Mouse (Mus musculus) mature B cell (primary cell): Measurements from ENCODE around the gene Stk10.

ENCODE experiments used
- in situ Hi-C: fragments of 300-500 bp; cut with MboI; formaldehyde crosslinking; loops from 2 replicates; pipeline ENCODE4 v1.14.3; 2019

Gene Stk10

DNA sequence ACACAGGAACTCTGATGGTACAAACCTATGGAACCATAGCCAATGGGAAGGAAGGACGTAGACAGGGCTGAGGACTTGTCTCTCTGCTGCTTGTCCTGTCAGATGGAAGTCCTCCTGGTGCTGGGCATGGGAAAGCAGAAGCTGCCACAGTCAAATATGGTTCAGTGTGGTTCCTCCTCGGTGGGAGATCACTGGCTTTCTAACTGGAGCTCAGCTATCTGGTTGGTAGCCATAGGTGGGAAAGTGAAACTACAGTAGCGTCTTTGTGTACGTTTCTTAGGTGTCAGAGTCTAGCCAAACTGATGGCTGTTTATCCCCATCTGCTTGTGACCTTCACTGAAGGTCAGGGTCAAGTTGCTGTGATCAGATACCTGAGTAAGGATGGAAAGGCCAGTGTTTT is 138.4 kb downstream of the Stk10 start:
- in situ Hi-C loops: no loop called here
